Mouse (Mus musculus) heart, postnatal 0 days (tissue): ENCODE data around the gene Hyal3.
A peak's percentile ranks its signal among the peaks of the same experiment; 100 is the strongest.

Source experiments
- CTCF ChIP-seq: IDR thresholded peaks from 2 replicates; pipeline ENCODE4 v1.5.1; 2016; ENCODE audit warnings: antibody characterized with exemption, control low read depth, low read depth
- EP300 ChIP-seq: IDR thresholded peaks from 2 replicates; pipeline ENCODE4 v1.6.1; 2016; ENCODE audit warnings: antibody characterized with exemption, low read depth

- peak; percentile 99 for TF ChIP-seq CTCF
- TF ChIP-seq EP300, result peak; percentile 50; the same call in 1 of the 2 replicates
Observed at GRCm38 (mm10) chr9:107602068-107602648, 21.5 kb downstream of the Hyal3 start.
